Mouse (Mus musculus) brain, embryonic 18.5 days (tissue): Measurements from ENCODE around the gene Eml2.
A peak's percentile ranks its signal among the peaks of the same experiment; 100 is the strongest.

ENCODE experiments used
- DNase-seq: peaks from one replicate; pipeline ENCODE4 v3.0.0-alpha.2; 2012; ENCODE audit warnings: low read depth, low spot score

Gene Eml2

GRCm38 (mm10) chr7:19229404-19229803 is 53.2 kb downstream of the Eml2 start:
- DNase-seq = no peak

- no peak for DNase-seq
These were observed 53.9 kb downstream of the Eml2 start for GRCm38 (mm10) chr7:19230041-19230580.

GRCm38 (mm10) chr7:19230899-19231298 is 54.7 kb downstream of the Eml2 start:
- DNase-seq = no peak

GRCm38 (mm10) chr7:19231849-19232248 is 55.6 kb downstream of the Eml2 start:
- DNase-seq = no peak

- DNase-seq = no peak
These were observed 58.4 kb downstream of the Eml2 start for GRCm38 (mm10) chr7:19234652-19235051.

- no peak for DNase-seq
These were observed 59.0 kb downstream of the Eml2 start for GRCm38 (mm10) chr7:19235092-19235671.

- no peak for DNase-seq
These were observed 60.2 kb downstream of the Eml2 start for GRCm38 (mm10) chr7:19236411-19236810.

- no peak for DNase-seq
These were observed 62.1 kb downstream of the Eml2 start for GRCm38 (mm10) chr7:19238344-19238743.

- DNase-seq = peak; percentile 56
These were observed 63.2 kb downstream of the Eml2 start for GRCm38 (mm10) chr7:19239423-19239822.

GRCm38 (mm10) chr7:19239986-19240385 is 63.8 kb downstream of the Eml2 start:
- no peak for DNase-seq

- DNase-seq = no peak
These were observed 64.8 kb downstream of the Eml2 start for GRCm38 (mm10) chr7:19240905-19241463.

GRCm38 (mm10) chr7:19242005-19242404 is 65.8 kb downstream of the Eml2 start:
- DNase-seq = no peak

GRCm38 (mm10) chr7:19243858-19244257 is 67.6 kb downstream of the Eml2 start:
- no peak for DNase-seq

GRCm38 (mm10) chr7:19245083-19245482 is 68.9 kb downstream of the Eml2 start:
- no peak for DNase-seq

- DNase-seq = no peak
These were observed 70.6 kb downstream of the Eml2 start for GRCm38 (mm10) chr7:19246855-19247254.

GRCm38 (mm10) chr7:19247511-19247910 is 71.3 kb downstream of the Eml2 start:
- no peak for DNase-seq

GRCm38 (mm10) chr7:19252078-19252477 is 75.9 kb downstream of the Eml2 start:
- no peak for DNase-seq

- no peak for DNase-seq
These were observed 77.2 kb downstream of the Eml2 start for GRCm38 (mm10) chr7:19253437-19253836.

GRCm38 (mm10) chr7:19255395-19255794 is 79.2 kb downstream of the Eml2 start:
- DNase-seq = no peak
